Mouse (Mus musculus): ENCODE measurements around the gene Ptpn9.
A peak's percentile ranks its signal among the peaks of the same experiment; 100 is the strongest.

GRCm38 (mm10) chr9:57073790-57074094, 79.0 kb downstream of the Ptpn9 start:
- no peak for TF ChIP-seq CTCF (conservative IDR thresholded peaks at IDR 0.05; ENCODE audit: insufficient read depth, insufficient read length, low read depth, low read length)
- peak; percentile 22 for TF ChIP-seq POLR2A (IDR thresholded peaks at IDR 0.05; ENCODE audit: low read depth, low read length)

Measured in kidney, adult 2 months (tissue).